Mouse (Mus musculus) neutrophil, adult 5-6 weeks (primary cell): ENCODE results near the gene Atp8a1. TPM values are rescaled to one million over a fixed set of nuclear protein-coding genes. Genes with fewer than 3 reads are reported as not detected.

Source experiments
- ATAC-seq: fragments of 151-379, 151-347 bp; 2 replicates; pipeline ENCODE4 v1.8.0; 2017; ENCODE audit warnings: mild to moderate bottlenecking, moderate TSS enrichment; ENCODE audit not compliant: insufficient number of reproducible peaks, poor library complexity, low FRiP score, severe bottlenecking; ENCODE audit errors: extremely low read depth
- total RNA-seq: library from RNA; stranded (forward); fragments of 200-1000 nt; gene quantifications from 2 replicates; pipeline ENCODE4 v1.2.3, GENCODE M21; 2017

The Atp8a1 gene
- total RNA-seq, 1 experiment from 2014 or later: 86.7 TPM

- ATAC-seq: no peak
These were observed 145.6 kb downstream of the Atp8a1 start for GRCm38 (mm10) chr5:67701641-67702040.

GRCm38 (mm10) chr5:67699418-67699817 lies 147.8 kb downstream of the Atp8a1 start:
- no peak for ATAC-seq

GRCm38 (mm10) chr5:67698176-67698575 lies 149.1 kb downstream of the Atp8a1 start:
- no peak for ATAC-seq

- ATAC-seq: no peak
These were observed 150.3 kb downstream of the Atp8a1 start for GRCm38 (mm10) chr5:67696741-67697596.

GRCm38 (mm10) chr5:67695055-67695710 lies 152.1 kb downstream of the Atp8a1 start:
- ATAC-seq: no peak

GRCm38 (mm10) chr5:67690336-67690735 lies 156.9 kb downstream of the Atp8a1 start:
- no peak for ATAC-seq

- ATAC-seq: no peak
These were observed 159.2 kb downstream of the Atp8a1 start for GRCm38 (mm10) chr5:67688001-67688400.

- no peak for ATAC-seq
These were observed 161.3 kb downstream of the Atp8a1 start for GRCm38 (mm10) chr5:67685906-67686305.

GRCm38 (mm10) chr5:67685461-67685860 lies 161.8 kb downstream of the Atp8a1 start:
- ATAC-seq: no peak

- ATAC-seq: no peak
These were observed 168.4 kb downstream of the Atp8a1 start for GRCm38 (mm10) chr5:67678819-67679218.

- ATAC-seq: no peak
These were observed 174.2 kb downstream of the Atp8a1 start for GRCm38 (mm10) chr5:67673008-67673407.

GRCm38 (mm10) chr5:67670158-67670557 lies 177.1 kb downstream of the Atp8a1 start:
- no peak for ATAC-seq

- no peak for ATAC-seq
These were observed 177.8 kb downstream of the Atp8a1 start for GRCm38 (mm10) chr5:67669436-67669896.

GRCm38 (mm10) chr5:67662715-67663114 lies 184.5 kb downstream of the Atp8a1 start:
- no peak for ATAC-seq

- no peak for ATAC-seq
These were observed 187.4 kb downstream of the Atp8a1 start for GRCm38 (mm10) chr5:67659864-67660263.

- no peak for ATAC-seq
These were observed 190.4 kb downstream of the Atp8a1 start for GRCm38 (mm10) chr5:67656821-67657259.

GRCm38 (mm10) chr5:67655696-67656519 lies 191.3 kb downstream of the Atp8a1 start:
- no peak for ATAC-seq

- no peak for ATAC-seq
These were observed 192.7 kb downstream of the Atp8a1 start for GRCm38 (mm10) chr5:67654572-67654971.

- no peak for ATAC-seq
These were observed 193.7 kb downstream of the Atp8a1 start for GRCm38 (mm10) chr5:67653543-67653942.
